Mouse (Mus musculus) lung, adult 2 months (tissue): ENCODE measurements around the gene Cpne4.

Experiments used
- CTCF ChIP-seq: fragments of 200-500 bp; IDR thresholded peaks from 2 replicates; pipeline ENCODE4 v1.5.1; 2011; ENCODE audit warnings: mild to moderate bottlenecking, low read length, control low read depth; ENCODE audit not compliant: insufficient read depth
- POLR2A ChIP-seq: fragments of 200-500 bp; IDR thresholded peaks from 2 replicates; pipeline ENCODE4 v1.6.1; 2011; ENCODE audit warnings: low read depth, mild to moderate bottlenecking, control low read depth, low read length, borderline replicate concordance; ENCODE audit errors: extremely low read depth

DNA sequence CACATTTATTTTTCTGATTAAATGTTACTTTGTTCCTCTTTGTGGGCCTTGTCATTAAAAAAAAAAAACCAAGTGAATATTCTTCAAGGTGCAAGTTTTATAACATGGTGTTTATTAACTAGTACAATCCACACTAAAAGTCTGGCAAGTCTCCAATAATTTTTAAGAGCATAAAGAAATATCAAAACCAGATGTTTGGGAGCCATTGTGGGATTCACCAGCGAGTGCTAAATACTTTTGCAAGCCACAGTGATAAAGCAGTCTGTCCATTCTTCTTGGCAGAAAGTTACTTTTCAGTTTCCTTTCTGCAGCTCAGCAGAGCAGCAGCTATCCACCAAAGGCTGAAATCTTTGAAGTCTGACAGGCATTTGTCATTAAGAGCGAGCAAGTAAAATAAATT lies 365.6 kb downstream of the Cpne4 start:
- TF ChIP-seq CTCF: no peak
- no peak for TF ChIP-seq POLR2A
